Mouse (Mus musculus) embryo, embryonic 10.5 days (tissue): Measurements from ENCODE around the gene Ryr2.
"Not testable (repeated sequence)": the region's sequence is repeated elsewhere in the genome, so short reads cannot be mapped to it uniquely, and the experiment has no call there.

ENCODE experiments used
- DNase-seq: peaks from one replicate; pipeline ENCODE4 v3.0.0-alpha.2; 2015; ENCODE audit warnings: low spot score

The Ryr2 gene

GRCm38 (mm10) chr13:11941724-11942123 is 165.0 kb downstream of the Ryr2 start:
- DNase-seq = no peak

GRCm38 (mm10) chr13:11934297-11935060 is 172.3 kb downstream of the Ryr2 start:
- not testable (repeated sequence) for DNase-seq

- no peak for DNase-seq
These were observed 173.4 kb downstream of the Ryr2 start for GRCm38 (mm10) chr13:11933334-11933733.

GRCm38 (mm10) chr13:11928709-11929108 is 178.0 kb downstream of the Ryr2 start:
- DNase-seq = no peak

- DNase-seq = no peak
These were observed 179.0 kb downstream of the Ryr2 start for GRCm38 (mm10) chr13:11927727-11928126.

- DNase-seq = no peak
These were observed 179.8 kb downstream of the Ryr2 start for GRCm38 (mm10) chr13:11926720-11927500.

GRCm38 (mm10) chr13:11926215-11926614 is 180.5 kb downstream of the Ryr2 start:
- DNase-seq = no peak

GRCm38 (mm10) chr13:11924732-11925131 is 182.0 kb downstream of the Ryr2 start:
- no peak for DNase-seq

- DNase-seq = peak; percentile 13
These were observed 186.2 kb downstream of the Ryr2 start for GRCm38 (mm10) chr13:11920495-11920894.

- DNase-seq = no peak
These were observed 187.3 kb downstream of the Ryr2 start for GRCm38 (mm10) chr13:11919448-11919847.

- no peak for DNase-seq
These were observed 191.1 kb downstream of the Ryr2 start for GRCm38 (mm10) chr13:11915619-11916018.

- DNase-seq = no peak
These were observed 192.1 kb downstream of the Ryr2 start for GRCm38 (mm10) chr13:11914682-11915081.

GRCm38 (mm10) chr13:11912208-11912607 is 194.5 kb downstream of the Ryr2 start:
- DNase-seq = no peak

- no peak for DNase-seq
These were observed 198.6 kb downstream of the Ryr2 start for GRCm38 (mm10) chr13:11908123-11908522.

GRCm38 (mm10) chr13:11905126-11905525 is 201.6 kb downstream of the Ryr2 start:
- DNase-seq = no peak

- DNase-seq = no peak
These were observed 203.5 kb downstream of the Ryr2 start for GRCm38 (mm10) chr13:11903272-11903671.

- no peak for DNase-seq
These were observed 203.9 kb downstream of the Ryr2 start for GRCm38 (mm10) chr13:11902856-11903255.

GRCm38 (mm10) chr13:11900631-11901030 is 206.1 kb downstream of the Ryr2 start:
- no peak for DNase-seq

GRCm38 (mm10) chr13:11895631-11896030 is 211.1 kb downstream of the Ryr2 start:
- no peak for DNase-seq

GRCm38 (mm10) chr13:11891739-11892138 is 215.0 kb downstream of the Ryr2 start:
- no peak for DNase-seq

GRCm38 (mm10) chr13:11891115-11891514 is 215.6 kb downstream of the Ryr2 start:
- no peak for DNase-seq

GRCm38 (mm10) chr13:11884175-11884574 is 222.6 kb downstream of the Ryr2 start:
- no peak for DNase-seq

- DNase-seq = no peak
These were observed 224.4 kb downstream of the Ryr2 start for GRCm38 (mm10) chr13:11882359-11882758.
